Mouse (Mus musculus) G1E (cell line): Measurements from ENCODE around the gene Grb2.

ENCODE experiments used
- CTCF ChIP-seq: IDR thresholded peaks from 2 replicates; pipeline ENCODE4 v1.5.1; 2012; ENCODE audit warnings: low read depth, low read length, inconsistent platforms, mixed read lengths
- GATA1 ChIP-seq: IDR thresholded peaks from 2 replicates; pipeline ENCODE4 v1.6.1; 2012; ENCODE audit warnings: borderline replicate concordance, low read length, inconsistent platforms, mixed read lengths
- TAL1 ChIP-seq: conservative IDR thresholded peaks from 2 replicates; pipeline ENCODE4 v1.6.1; 2012; ENCODE audit warnings: low read depth, low read length, inconsistent platforms, mixed read lengths

- TF ChIP-seq CTCF = no peak
- no peak for TF ChIP-seq TAL1
- TF ChIP-seq GATA1 = no peak
Observed at GRCm38 (mm10) chr11:115751725-115752124, 43.3 kb upstream of the Grb2 start.
